Mouse (Mus musculus) midbrain, embryonic 11.5 days (tissue): ENCODE measurements around the gene Isl2. TPM values are rescaled to one million over a fixed set of nuclear protein-coding genes. Genes with fewer than 3 reads are reported as not detected.
A peak's percentile ranks its signal among the peaks of the same experiment; 100 is the strongest.

Experiments
- ATAC-seq: fragments of 200-750 bp; cut with Nextera tagmentation; 2 replicates; pipeline ENCODE4 v1.8.0; 2017; ENCODE audit warnings: moderate TSS enrichment, moderate library complexity; ENCODE audit not compliant: low FRiP score
- DNase-seq: peaks from one replicate; pipeline ENCODE4 v3.0.0; 2015; ENCODE audit warnings: low spot score; ENCODE audit errors: missing footprints
- H3K27ac ChIP-seq: fragments of 300-500 bp; sonication (generic); 2 replicates; pipeline ENCODE4 v1.5.1; 2014; ENCODE audit warnings: low read depth, low read length
- H3K27me3 ChIP-seq: fragments of 300-500 bp; sonication (generic); 2 replicates; pipeline ENCODE4 v1.6.1; 2014; ENCODE audit warnings: mild to moderate bottlenecking, low read length, moderate library complexity, mixed read lengths; ENCODE audit not compliant: control insufficient read depth, insufficient read depth
- H3K36me3 ChIP-seq: fragments of 300-500 bp; sonication (generic); 2 replicates; pipeline ENCODE4 v1.6.1; 2014; ENCODE audit warnings: mild to moderate bottlenecking, low read length, moderate library complexity, mixed read lengths; ENCODE audit not compliant: control insufficient read depth, insufficient read depth
- H3K4me1 ChIP-seq: fragments of 300-500 bp; sonication (generic); 2 replicates; pipeline ENCODE4 v1.6.1; 2014; ENCODE audit warnings: low read length; ENCODE audit not compliant: control insufficient read depth, insufficient read depth
- H3K4me2 ChIP-seq: fragments of 300-500 bp; sonication (generic); 2 replicates; pipeline ENCODE4 v1.6.1; 2014; ENCODE audit warnings: mild to moderate bottlenecking, moderate library complexity
- H3K4me3 ChIP-seq: fragments of 300-500 bp; sonication (generic); 2 replicates; pipeline ENCODE4 v1.5.1; 2014; ENCODE audit warnings: low read depth, low read length
- H3K9ac ChIP-seq: fragments of 300-500 bp; sonication (generic); 2 replicates; pipeline ENCODE4 v1.6.1; 2014; ENCODE audit warnings: low read length
- H3K9me3 ChIP-seq: fragments of 300-500 bp; sonication (generic); 2 replicates; pipeline ENCODE4 v1.6.1; 2016; ENCODE audit warnings: low read length; ENCODE audit not compliant: control insufficient read depth
- WGBS: fragments of 180-500 bp; shearing (Covaris S2); extraction: QIAGEN DNeasy Blood & Tissue Kit; methylation state at CpG from one replicate; pipeline ENCODE4 v1.1.7; 2014; 5-methylcytosine and 5-hydroxymethylcytosine counted together
- polyA plus RNA-seq: library from polyadenylated mRNA; unstranded; fragments of >200 nt; fragmentation: Nextera tagmentation; extraction: Ambion mirVana; gene quantifications from 2 replicates; pipeline ENCODE4 v1.2.1, GENCODE M21; 2014

Gene Isl2
- polyA plus RNA-seq, 1 experiment from 2014 or later: 7.1 TPM

DNA sequence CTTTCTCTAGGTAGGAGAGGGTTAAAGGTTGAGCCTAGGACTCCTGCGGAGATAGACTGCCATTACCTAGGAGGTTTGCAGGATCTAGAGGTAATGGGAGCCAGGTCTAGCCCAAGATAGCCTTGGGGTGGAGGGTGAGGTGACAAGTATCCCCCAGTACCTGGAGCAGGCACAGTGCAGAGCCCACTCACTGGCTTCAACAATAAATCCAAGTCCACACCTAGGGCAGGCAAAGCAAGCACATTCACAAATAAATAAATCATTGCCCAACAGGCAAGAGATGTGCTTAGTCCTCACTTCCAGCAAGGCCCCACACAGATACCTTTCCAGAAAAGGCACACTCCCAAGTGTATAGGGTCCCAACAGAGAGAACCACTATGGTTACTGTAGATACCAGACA lies 534 bp downstream of the Isl2 start:
- peaks cover 20% of the 10 kb centered on the region for H3K4me1 ChIP-seq
- WGBS: 0% methylated on average over 1 of the region's 1 CpGs
- H3K9me3 ChIP-seq: no peaks in the 10 kb centered on the region
- DNase-seq: peak; percentile 92
- H3K4me3 ChIP-seq: no peak overlapping the region
- H3K9ac ChIP-seq: no peak overlapping the region
- no peak overlapping the region for H3K4me2 ChIP-seq
- H3K27ac ChIP-seq: no peak overlapping the region
- no peak for ATAC-seq
- H3K27me3 ChIP-seq: peaks cover 70% of the 10 kb centered on the region
- H3K36me3 ChIP-seq: no peaks in the 10 kb centered on the region

DNA sequence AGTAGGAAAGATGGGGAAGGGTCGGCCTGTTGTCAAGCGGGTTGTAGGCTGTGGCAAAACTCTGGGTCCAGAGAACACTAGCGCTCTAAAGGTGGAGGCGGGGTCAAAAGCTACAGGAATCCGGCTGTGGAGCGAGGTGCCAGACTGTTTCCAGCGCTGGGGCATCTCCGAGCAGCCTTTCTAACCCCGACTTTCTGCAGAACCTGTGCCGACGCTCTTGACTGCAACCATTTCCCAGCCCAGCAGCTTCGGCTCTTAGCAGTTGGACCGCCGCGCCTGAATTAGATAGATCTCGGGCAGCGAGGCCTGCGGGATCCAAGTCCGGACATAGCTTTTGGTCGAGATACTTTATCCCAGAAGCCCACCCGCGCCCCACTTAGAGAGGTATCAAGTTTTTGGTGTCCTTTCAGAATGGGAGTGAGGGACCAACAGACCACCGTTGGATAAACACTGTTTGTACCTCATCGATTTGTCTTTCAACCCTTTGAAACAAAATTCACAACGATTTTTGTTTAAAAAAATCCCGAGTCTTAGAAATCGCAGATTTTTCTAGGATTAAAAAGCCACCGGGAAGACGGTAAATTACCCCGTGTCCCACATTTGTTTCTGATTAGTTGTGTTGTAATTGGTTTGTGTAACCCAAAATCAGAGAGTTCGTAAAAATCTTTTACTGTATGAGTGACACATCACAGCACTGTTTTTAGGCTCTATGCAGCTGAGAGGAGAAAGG lies 1.4 kb downstream of the Isl2 start:
- DNase-seq (peak; percentile 96), ATAC-seq (no peak)
- Histone ChIP-seq H3K9me3 (no peaks in the 10 kb centered on the region), H3K36me3 (no peaks in the 10 kb centered on the region), H3K9ac (peak overlapping the region; percentile 54), H3K4me3 (peak overlapping the region; percentile 39), H3K27me3 (peaks cover 78% of the 10 kb centered on the region), H3K27ac (no peak overlapping the region), H3K4me1 (peaks cover 22% of the 10 kb centered on the region), H3K4me2 (peak overlapping the region; percentile 67)
- WGBS: 2% methylated on average over 31 of the region's 31 CpGs

DNA sequence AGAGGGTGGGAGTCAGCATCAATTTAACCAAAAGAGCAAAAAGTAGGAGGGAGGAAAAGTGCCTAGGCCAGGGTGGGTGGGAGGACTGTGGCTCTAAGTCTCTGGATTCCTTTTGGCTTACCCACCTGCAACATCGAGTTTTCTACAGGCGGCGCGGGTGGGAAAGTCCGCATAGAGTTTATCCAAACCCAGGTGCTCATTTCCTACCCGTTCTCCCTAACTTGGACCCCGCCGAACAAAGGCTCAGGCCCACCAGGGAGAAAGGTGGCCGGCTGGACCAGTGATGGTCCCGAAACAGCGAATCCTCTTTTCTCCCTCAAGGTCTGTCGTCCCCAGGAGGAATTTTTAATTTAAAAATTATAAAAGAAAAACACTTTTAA lies 1.9 kb downstream of the Isl2 start:
- H3K4me3 ChIP-seq: peak overlapping the region; percentile 39
- peak; percentile 10; the same call in 1 of the 2 replicates for ATAC-seq
- peaks cover 82% of the 10 kb centered on the region for H3K27me3 ChIP-seq
- no peaks in the 10 kb centered on the region for H3K9me3 ChIP-seq
- H3K4me1 ChIP-seq: peaks cover 22% of the 10 kb centered on the region
- H3K27ac ChIP-seq: no peak overlapping the region
- no peaks in the 10 kb centered on the region for H3K36me3 ChIP-seq
- peak overlapping the region; percentile 67 for H3K4me2 ChIP-seq
- H3K9ac ChIP-seq: peak overlapping the region; percentile 54
- WGBS: under 1% methylated on average over 12 of the region's 12 CpGs
- peak; percentile 98 for DNase-seq

DNA sequence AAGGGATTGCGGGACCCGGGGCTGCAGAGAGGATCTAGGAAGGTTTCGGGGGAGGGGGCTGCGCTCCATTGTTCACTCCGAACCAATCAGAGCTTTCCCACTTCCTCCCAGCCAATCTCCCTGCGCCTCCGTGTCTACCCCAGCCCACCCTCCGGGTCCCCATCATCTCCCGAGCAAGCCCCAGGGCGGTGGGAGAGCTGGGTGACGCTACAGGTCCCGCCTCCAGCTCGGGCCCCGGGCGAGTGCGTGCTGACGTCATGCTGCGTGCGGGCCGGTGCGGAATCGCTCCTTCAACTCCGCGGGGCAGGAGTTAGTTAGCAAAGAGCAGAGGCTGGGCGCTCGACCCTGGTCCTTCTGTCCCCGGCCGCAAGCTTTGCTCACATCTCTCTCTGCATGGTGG lies 2.4 kb downstream of the Isl2 start:
- Histone ChIP-seq H3K4me2 (peak overlapping the region; percentile 67), H3K4me1 (peaks cover 25% of the 10 kb centered on the region), H3K9me3 (no peaks in the 10 kb centered on the region; the same call in 1 of the 2 replicates), H3K27ac (no peak overlapping the region), H3K4me3 (peak overlapping the region; percentile 39), H3K36me3 (no peaks in the 10 kb centered on the region), H3K9ac (peak overlapping the region; percentile 54; the same call in 1 of the 2 replicates), H3K27me3 (peaks cover 87% of the 10 kb centered on the region)
- peak; percentile 99 for DNase-seq
- WGBS: under 1% methylated on average over 28 of the region's 28 CpGs
- ATAC-seq: peak; percentile 98

DNA sequence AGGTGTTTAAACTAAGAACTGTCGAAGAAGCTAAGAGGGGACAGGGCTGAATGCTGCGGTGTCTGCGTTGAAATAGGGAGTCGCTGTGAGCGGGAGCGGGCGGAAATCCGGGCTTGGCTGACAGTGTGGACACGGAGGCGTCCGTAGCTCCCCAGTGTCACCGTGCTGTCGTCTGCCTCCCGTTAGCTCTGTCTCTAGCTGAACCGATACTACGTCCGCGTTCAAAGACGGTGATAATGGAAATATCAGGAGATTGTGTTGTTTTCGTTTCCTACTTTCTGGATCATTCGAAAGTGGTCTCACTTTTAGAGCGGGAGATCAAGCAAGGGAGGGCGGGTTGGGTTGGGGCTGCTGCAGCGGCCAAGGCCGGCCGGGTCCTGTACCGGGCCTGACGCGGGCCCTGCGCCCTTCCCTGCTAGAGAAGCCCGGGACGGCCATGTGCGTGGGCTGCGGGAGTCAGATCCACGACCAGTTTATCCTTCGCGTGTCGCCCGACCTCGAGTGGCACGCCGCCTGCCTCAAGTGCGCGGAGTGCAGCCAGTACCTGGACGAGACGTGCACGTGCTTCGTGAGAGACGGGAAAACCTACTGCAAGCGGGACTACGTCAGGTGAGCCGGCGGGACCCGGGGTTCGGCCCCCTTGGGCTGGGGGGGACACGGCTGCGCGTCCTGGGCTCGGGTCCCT lies 3.4 kb downstream of the Isl2 start:
- Histone ChIP-seq H3K4me1 (peaks cover 28% of the 10 kb centered on the region), H3K9me3 (peaks cover 3% of the 10 kb centered on the region; the same call in 1 of the 2 replicates), H3K36me3 (no peaks in the 10 kb centered on the region), H3K4me3 (peak overlapping the region; percentile 39), H3K4me2 (peak overlapping the region; percentile 67), H3K27ac (no peak overlapping the region), H3K27me3 (peaks cover 96% of the 10 kb centered on the region), H3K9ac (0 out of 2 replicates have a peak overlapping the region, but pooled peaks have one; percentile 12)
- ATAC-seq (no peak), DNase-seq (peak; percentile 96)
- 1% methylated on average over 57 of the region's 59 CpGs for WGBS

DNA sequence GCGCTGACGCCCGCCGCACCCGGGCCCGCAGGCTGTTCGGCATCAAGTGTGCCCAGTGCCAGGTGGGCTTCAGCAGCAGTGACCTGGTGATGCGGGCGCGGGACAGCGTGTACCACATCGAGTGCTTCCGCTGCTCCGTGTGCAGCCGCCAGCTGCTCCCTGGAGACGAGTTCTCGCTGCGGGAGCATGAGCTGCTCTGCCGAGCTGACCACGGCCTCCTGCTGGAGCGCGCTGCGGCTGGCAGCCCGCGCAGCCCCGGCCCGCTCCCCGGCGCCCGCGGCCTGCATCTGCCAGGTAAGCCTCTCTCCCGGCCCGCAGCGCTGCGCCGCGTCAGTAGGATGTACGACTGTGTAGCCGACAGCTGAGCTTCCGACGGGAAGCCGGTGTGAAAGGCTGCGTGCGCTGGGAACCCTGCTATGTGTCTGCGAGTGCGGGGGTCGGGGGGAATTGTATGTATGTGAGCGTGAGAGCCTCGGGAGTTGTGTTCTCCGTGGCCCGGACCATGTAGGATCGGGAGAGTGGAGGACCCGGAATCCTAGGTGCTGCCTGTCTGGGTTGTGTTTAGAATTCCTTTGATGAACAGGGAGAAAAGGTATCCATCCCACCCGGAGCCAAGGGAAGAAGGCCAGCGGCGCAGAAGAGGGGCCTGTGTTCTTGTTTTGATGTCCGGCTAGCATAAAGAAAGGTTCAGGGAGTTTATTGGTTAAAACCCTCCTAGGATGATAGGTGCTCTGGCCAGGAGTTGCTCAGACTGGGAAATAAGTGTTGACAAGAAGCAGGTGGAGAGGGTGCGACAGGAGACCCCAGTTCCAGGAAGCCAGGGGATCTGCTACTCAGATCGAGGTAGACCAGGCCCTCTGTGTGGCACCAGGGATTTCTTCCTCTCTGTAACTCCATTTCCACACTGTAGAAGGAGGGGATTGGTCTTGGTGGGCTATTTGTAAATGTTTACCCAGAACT lies 4.2 kb downstream of the Isl2 start:
- Histone ChIP-seq H3K4me1 (peaks cover 28% of the 10 kb centered on the region), H3K27me3 (peaks cover 96% of the 10 kb centered on the region), H3K4me2 (peak overlapping the region; percentile 67), H3K9ac (no peak overlapping the region), H3K27ac (no peak overlapping the region), H3K9me3 (peaks cover 3% of the 10 kb centered on the region; the same call in 1 of the 2 replicates), H3K4me3 (peak overlapping the region; percentile 39), H3K36me3 (no peaks in the 10 kb centered on the region)
- DNase-seq (peak; percentile 96), ATAC-seq (no peak)
- WGBS: 1% methylated on average over 53 of the region's 59 CpGs

DNA sequence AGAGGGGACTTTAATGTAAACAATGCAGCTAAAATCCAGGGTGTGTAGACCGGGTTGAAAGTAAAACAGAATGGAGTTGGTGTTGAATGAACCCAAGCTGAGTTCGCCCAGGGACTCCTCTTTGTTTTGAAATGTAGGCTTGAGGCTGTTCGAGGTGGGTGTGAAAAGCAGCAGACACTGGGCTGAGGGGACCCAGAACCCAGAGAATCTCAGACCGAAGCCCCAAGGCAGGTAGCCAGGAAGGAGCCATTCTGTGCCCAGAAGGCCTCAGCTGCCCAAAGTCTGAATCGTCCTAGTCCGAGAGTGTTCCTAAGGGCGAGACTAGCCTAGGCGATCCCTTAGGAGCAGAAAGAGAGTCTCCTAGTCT lies 4.8 kb downstream of the Isl2 start:
- Histone ChIP-seq H3K4me3 (no peak overlapping the region), H3K27me3 (peaks cover 98% of the 10 kb centered on the region), H3K36me3 (no peaks in the 10 kb centered on the region), H3K27ac (no peak overlapping the region), H3K4me2 (no peak overlapping the region), H3K4me1 (peaks cover 28% of the 10 kb centered on the region), H3K9ac (no peak overlapping the region), H3K9me3 (peaks cover 3% of the 10 kb centered on the region; the same call in 1 of the 2 replicates)
- ATAC-seq (no peak), DNase-seq (peak; percentile 98)
- under 1% methylated on average over 8 of the region's 8 CpGs for WGBS

DNA sequence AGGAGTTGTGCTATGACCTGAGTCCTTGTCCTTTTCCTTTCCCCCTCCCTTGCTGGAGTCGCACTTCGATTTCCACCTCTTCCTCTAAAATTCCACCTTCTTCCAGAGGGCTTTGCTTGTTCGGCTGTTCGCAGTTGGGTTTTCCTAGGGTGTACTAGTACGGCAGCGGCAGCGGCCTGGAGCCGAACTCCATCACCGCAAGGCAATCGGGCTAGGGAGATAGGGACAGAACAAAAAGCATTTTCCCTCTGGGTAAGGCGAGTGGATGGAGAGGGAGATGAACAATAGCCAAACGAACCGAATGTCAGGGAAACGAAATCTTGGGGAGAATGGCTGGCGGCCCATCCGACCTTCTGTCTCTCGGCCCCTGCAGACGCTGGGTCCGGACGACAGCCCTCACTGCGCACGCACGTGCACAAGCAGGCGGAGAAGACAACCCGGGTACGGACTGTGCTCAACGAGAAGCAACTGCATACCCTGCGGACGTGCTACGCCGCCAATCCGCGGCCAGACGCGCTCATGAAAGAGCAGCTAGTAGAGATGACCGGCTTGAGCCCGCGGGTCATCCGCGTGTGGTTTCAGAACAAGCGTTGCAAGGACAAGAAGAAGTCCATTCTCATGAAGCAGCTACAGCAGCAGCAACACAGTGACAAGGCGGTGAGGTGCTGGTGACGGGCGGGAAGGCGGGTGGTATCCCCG lies 5.4 kb downstream of the Isl2 start:
- Histone ChIP-seq H3K4me3 (0 out of 2 replicates have a peak overlapping the region, but pooled peaks have one; percentile 17), H3K4me2 (peak overlapping the region; percentile 8; the same call in 1 of the 2 replicates), H3K4me1 (peaks cover 28% of the 10 kb centered on the region), H3K27ac (no peak overlapping the region), H3K27me3 (peaks cover 98% of the 10 kb centered on the region), H3K9me3 (peaks cover 3% of the 10 kb centered on the region; the same call in 1 of the 2 replicates), H3K9ac (no peak overlapping the region), H3K36me3 (no peaks in the 10 kb centered on the region)
- peak; percentile 98 for DNase-seq
- under 1% methylated on average over 46 of the region's 46 CpGs for WGBS
- no peak for ATAC-seq
